Mouse (Mus musculus) thymus, adult 2 months (tissue): ENCODE data around the gene Pbx2. TPM values are rescaled to one million over a fixed set of nuclear protein-coding genes. Genes with fewer than 3 reads are reported as not detected.

Experiments used
- DNase-seq: peaks from one replicate; pipeline ENCODE4 v3.0.0; 2021
- H3K27ac ChIP-seq: fragments of 200-500 bp; 2 replicates; pipeline ENCODE4 v1.5.1; 2012; ENCODE audit warnings: low read length, control low read depth; ENCODE audit not compliant: control insufficient read depth, insufficient read depth
- H3K27me3 ChIP-seq: fragments of 200-500 bp; 2 replicates; pipeline ENCODE4 v1.6.1; 2012; ENCODE audit warnings: mild to moderate bottlenecking, low read length, moderate library complexity, mixed read lengths; ENCODE audit not compliant: control insufficient read depth, insufficient read depth
- H3K36me3 ChIP-seq: fragments of 200-500 bp; 2 replicates; pipeline ENCODE4 v1.6.1; 2012; ENCODE audit warnings: mild to moderate bottlenecking, low read length, moderate library complexity; ENCODE audit not compliant: control insufficient read depth, insufficient read depth
- H3K4me1 ChIP-seq: fragments of 200-500 bp; replicated peaks from 2 replicates; pipeline ENCODE4 v1.6.1; 2012; ENCODE audit warnings: low read length; ENCODE audit not compliant: control insufficient read depth, insufficient read depth
- H3K4me3 ChIP-seq: fragments of 200-500 bp; 2 replicates; pipeline ENCODE4 v1.5.1; 2012; ENCODE audit warnings: mild to moderate bottlenecking, low read length, control low read depth, moderate library complexity; ENCODE audit not compliant: control insufficient read depth, insufficient read depth
- CTCF ChIP-seq: fragments of 200-500 bp; IDR thresholded peaks from 2 replicates; pipeline ENCODE4 v1.5.1; 2012; ENCODE audit warnings: mild to moderate bottlenecking, control low read depth, low read length, moderate library complexity, borderline replicate concordance; ENCODE audit not compliant: control insufficient read depth, poor library complexity, insufficient read depth; ENCODE audit errors: extremely low read depth
- POLR2A ChIP-seq: fragments of 200-500 bp; IDR thresholded peaks from 2 replicates; pipeline ENCODE4 v1.6.1; 2012; ENCODE audit warnings: mild to moderate bottlenecking, low read length, control low read depth, moderate library complexity; ENCODE audit not compliant: control insufficient read depth, poor library complexity, insufficient read depth; ENCODE audit errors: extremely low read depth
- WGBS: fragments of 180-500 bp; shearing (Covaris S2); methylation state at CpG from one replicate; pipeline ENCODE4 v1.1.7; 2018; 5-methylcytosine and 5-hydroxymethylcytosine counted together
- polyA plus RNA-seq: library from polyadenylated mRNA; depleted of rRNA; stranded (reverse); fragments of >200 nt; gene quantifications from 2 replicates; pipeline ENCODE4 v1.2.3, GENCODE M21; 2012

Gene Pbx2
- polyA plus RNA-seq, 1 experiment, result 144 TPM

GRCm38 (mm10) chr17:34571875-34572274, 19.2 kb upstream of the Pbx2 start:
- no peak overlapping the region for H3K27ac ChIP-seq
- no peaks in the 10 kb centered on the region for H3K4me1 ChIP-seq
- 36% methylated on average over 5 of the region's 5 CpGs for WGBS
- H3K27me3 ChIP-seq, result no peaks in the 10 kb centered on the region
- H3K4me3 ChIP-seq, result no peak overlapping the region
- TF ChIP-seq CTCF (peak; percentile 83; the same call in 1 of the 2 replicates), POLR2A (no peak)
- no peaks in the 10 kb centered on the region for H3K36me3 ChIP-seq
- DNase-seq, result peak; percentile 38

- Histone ChIP-seq H3K27ac (no peak overlapping the region), H3K27me3 (no peaks in the 10 kb centered on the region), H3K4me3 (no peak overlapping the region), H3K36me3 (no peaks in the 10 kb centered on the region), H3K4me1 (no peaks in the 10 kb centered on the region)
- WGBS, result 81% methylated on average over 15 of the region's 15 CpGs
- no peak for DNase-seq
- TF ChIP-seq POLR2A (no peak), CTCF (no peak)
Measured at GRCm38 (mm10) chr17:34572361-34572760, 18.7 kb upstream of the Pbx2 start.

- Histone ChIP-seq H3K4me3 (no peak overlapping the region), H3K36me3 (no peaks in the 10 kb centered on the region), H3K27ac (no peak overlapping the region), H3K27me3 (no peaks in the 10 kb centered on the region), H3K4me1 (no peaks in the 10 kb centered on the region)
- TF ChIP-seq POLR2A (no peak), CTCF (no peak)
- DNase-seq, result no peak
- 61% methylated on average over 5 of the region's 5 CpGs for WGBS
Measured at GRCm38 (mm10) chr17:34576577-34576976, 14.5 kb upstream of the Pbx2 start.

- H3K36me3 ChIP-seq, result no peaks in the 10 kb centered on the region
- no peak overlapping the region for H3K27ac ChIP-seq
- 86% methylated on average over 3 of the region's 3 CpGs for WGBS
- no peaks in the 10 kb centered on the region for H3K27me3 ChIP-seq
- DNase-seq, result no peak
- TF ChIP-seq CTCF, result no peak
- no peak for TF ChIP-seq POLR2A
- no peak overlapping the region for H3K4me3 ChIP-seq
- H3K4me1 ChIP-seq, result no peaks in the 10 kb centered on the region
Measured at GRCm38 (mm10) chr17:34578070-34578469, 13.0 kb upstream of the Pbx2 start.

GRCm38 (mm10) chr17:34582528-34582927, 8.5 kb upstream of the Pbx2 start:
- H3K4me1 ChIP-seq, result peaks cover 14% of the 10 kb centered on the region
- no peak for TF ChIP-seq POLR2A
- TF ChIP-seq CTCF, result no peak
- 95% methylated on average over 12 of the region's 12 CpGs for WGBS
- H3K4me3 ChIP-seq, result no peak overlapping the region
- H3K36me3 ChIP-seq, result no peaks in the 10 kb centered on the region
- no peak for DNase-seq
- H3K27me3 ChIP-seq, result no peaks in the 10 kb centered on the region
- no peak overlapping the region for H3K27ac ChIP-seq

GRCm38 (mm10) chr17:34583397-34583796, 7.7 kb upstream of the Pbx2 start:
- 83% methylated on average over 7 of the region's 7 CpGs for WGBS
- H3K27ac ChIP-seq, result no peak overlapping the region
- no peak for TF ChIP-seq CTCF
- TF ChIP-seq POLR2A, result no peak
- H3K36me3 ChIP-seq, result no peaks in the 10 kb centered on the region
- no peak overlapping the region for H3K4me3 ChIP-seq
- no peak for DNase-seq
- peaks cover 16% of the 10 kb centered on the region for H3K4me1 ChIP-seq
- H3K27me3 ChIP-seq, result no peaks in the 10 kb centered on the region

GRCm38 (mm10) chr17:34583819-34584218, 7.2 kb upstream of the Pbx2 start:
- DNase-seq, result no peak
- Histone ChIP-seq H3K27ac (no peak overlapping the region), H3K36me3 (no peaks in the 10 kb centered on the region), H3K27me3 (no peaks in the 10 kb centered on the region), H3K4me3 (no peak overlapping the region), H3K4me1 (peaks cover 19% of the 10 kb centered on the region)
- TF ChIP-seq POLR2A, result no peak
- no peak for TF ChIP-seq CTCF
- 96% methylated on average over 8 of the region's 8 CpGs for WGBS
